Mouse (Mus musculus) CD4-positive, CD25-positive, alpha-beta regulatory T cell (primary cell): Measurements from ENCODE around the gene Nepn. TPM values are rescaled to one million over a fixed set of nuclear protein-coding genes. Genes with fewer than 3 reads are reported as not detected.

Experiments used
- polyA plus RNA-seq: library from polyadenylated mRNA; unstranded; fragments of 100-300 nt; shearing (Covaris generic); gene quantifications from one replicate; pipeline ENCODE4 v1.2.1, GENCODE M21; 2017

The Nepn gene
- not detected for polyA plus RNA-seq

GRCm38 (mm10) chr10:52388922-52389430 lies at the start of gene Nepn:
Gene Nepn (plus strand): TSS chr10:52388972.

GRCm38 (mm10) chr10:52358467-52358866 lies 30.3 kb upstream of the Nepn start, which contains the start of gene Gm26741:
Gene Gm26741 (plus strand): TSS chr10:52358767.

GRCm38 (mm10) chr10:52381845-52382591 lies 6.8 kb upstream of the Nepn start, which contains the start of gene Gopc:
Gene Gopc (minus strand): TSS chr10:52382124.

GRCm38 (mm10) chr10:52417299-52417997 lies 28.7 kb downstream of the Nepn start, which contains the start of gene Nus1:
Gene Nus1 (plus strand): TSS chr10:52417547.

Other genes starting within 250 kb of the Nepn start
- gene Ros1, start 193.7 kb upstream of the Nepn start, polyA plus RNA-seq = not detected
- 0.11 TPM for gene Dcbld1, start 155.4 kb upstream of the Nepn start, polyA plus RNA-seq
- not detected for gene Gm26741, start 30.2 kb upstream of the Nepn start, polyA plus RNA-seq
- gene Gopc, start 6.8 kb upstream of the Nepn start, polyA plus RNA-seq = 30.3 TPM
- 15.0 TPM for gene Nus1, start 28.6 kb downstream of the Nepn start, polyA plus RNA-seq